Mouse (Mus musculus): ENCODE results near the gene Hsdl1. TPM values are rescaled to one million over a fixed set of nuclear protein-coding genes. Genes with fewer than 3 reads are reported as not detected.

Hsdl1 gene
- polyA plus RNA-seq (2017; shearing (Covaris generic)), result 138 TPM

DNA sequence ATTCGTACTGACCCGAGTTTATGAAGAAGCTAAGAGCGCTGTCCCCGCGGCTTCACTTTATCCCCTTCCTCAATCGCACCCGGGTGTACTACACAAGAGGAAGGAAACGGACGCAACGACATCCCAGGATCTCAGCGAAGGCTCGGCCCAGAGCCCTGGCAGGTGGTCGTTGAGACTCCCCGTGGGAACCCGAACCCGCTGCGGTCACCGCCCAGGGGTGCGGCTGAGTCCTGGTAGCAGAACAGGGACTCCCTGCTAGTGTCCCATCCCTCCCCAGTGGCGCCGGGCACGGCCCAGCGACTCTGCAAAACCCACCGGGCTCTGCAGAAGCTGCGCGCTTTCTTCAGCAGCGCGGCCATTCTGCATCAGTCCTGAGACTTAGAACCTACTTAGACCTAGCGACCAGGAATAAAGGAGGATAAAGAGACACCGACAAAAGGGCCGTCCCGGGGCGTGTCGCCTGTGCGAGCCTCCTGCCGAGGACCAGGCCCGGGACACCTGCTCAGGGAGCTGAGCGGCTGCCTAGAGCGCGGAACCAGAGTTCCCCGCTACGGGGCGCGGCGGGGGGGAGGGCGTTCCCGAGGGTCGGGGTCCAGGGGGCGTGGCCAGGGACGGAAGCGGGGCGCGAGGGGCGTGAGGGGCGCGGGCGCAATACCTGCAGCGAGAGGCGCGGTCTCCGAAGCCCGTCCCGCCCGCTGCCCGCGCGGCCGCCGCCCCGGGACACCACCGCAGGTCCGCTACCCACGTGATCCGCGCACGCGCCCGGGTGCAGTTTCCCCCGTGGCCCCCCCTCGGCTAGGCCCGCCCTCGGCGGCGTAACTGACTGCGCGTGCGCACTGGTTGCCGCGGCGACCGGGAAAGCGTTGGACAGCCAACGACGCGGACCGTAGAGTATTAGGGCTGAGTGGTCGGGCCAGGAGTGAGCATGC, at the start of gene Hsdl1, which contains the start of gene Dnaaf1:
Gene Hsdl1 (minus strand): TSS at position 747 of the 929 bp plus-strand sequence.
Gene Dnaaf1 (plus strand): TSS at position 799 of the 929 bp plus-strand sequence.

DNA sequence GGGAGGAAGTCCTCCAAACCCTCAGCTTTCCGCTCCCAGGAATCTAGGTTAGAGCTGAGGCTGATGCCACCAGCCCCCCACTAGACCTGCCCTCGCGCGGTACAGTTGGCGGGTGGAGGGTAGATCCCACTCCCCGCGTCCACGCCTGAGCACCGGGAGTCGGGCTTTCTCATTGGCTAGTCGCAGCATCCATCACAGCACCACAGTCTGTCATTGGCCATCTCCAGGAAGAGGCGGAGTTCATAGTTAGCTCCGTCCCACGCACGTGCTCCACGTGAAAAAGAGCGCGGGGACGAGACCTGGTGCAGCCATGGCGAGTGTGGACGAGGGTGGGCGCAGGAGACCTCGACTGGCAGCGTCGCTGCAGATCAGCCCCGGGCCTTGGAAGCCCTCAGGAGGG, 37.5 kb upstream of the Hsdl1 start, which contains the start of gene Adad2:
Gene Adad2 (plus strand): TSS at position 277 of the 400 bp plus-strand sequence.

DNA sequence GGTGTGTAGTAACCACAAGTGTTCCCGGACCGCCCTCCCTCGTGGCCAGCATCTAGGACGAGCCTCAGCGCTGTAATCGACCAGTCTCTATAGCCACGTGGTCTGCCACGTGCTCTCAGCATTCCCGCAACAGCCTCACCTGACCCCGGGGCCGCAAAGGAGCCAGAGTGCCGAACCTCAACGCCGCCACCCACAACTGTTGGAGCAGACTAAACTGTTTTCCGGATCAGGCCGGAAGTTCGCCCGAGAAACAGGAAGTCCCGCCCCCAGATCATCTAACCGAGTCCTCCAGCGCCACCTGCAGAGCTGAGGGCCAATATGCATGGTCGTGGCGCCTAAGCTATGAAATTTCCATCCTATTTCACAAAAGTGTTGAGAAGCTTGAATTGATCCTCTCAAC, 30.0 kb upstream of the Hsdl1 start, which contains the start of gene Taf1c:
Gene Taf1c (minus strand): TSS at position 227 of the 400 bp plus-strand sequence.

DNA sequence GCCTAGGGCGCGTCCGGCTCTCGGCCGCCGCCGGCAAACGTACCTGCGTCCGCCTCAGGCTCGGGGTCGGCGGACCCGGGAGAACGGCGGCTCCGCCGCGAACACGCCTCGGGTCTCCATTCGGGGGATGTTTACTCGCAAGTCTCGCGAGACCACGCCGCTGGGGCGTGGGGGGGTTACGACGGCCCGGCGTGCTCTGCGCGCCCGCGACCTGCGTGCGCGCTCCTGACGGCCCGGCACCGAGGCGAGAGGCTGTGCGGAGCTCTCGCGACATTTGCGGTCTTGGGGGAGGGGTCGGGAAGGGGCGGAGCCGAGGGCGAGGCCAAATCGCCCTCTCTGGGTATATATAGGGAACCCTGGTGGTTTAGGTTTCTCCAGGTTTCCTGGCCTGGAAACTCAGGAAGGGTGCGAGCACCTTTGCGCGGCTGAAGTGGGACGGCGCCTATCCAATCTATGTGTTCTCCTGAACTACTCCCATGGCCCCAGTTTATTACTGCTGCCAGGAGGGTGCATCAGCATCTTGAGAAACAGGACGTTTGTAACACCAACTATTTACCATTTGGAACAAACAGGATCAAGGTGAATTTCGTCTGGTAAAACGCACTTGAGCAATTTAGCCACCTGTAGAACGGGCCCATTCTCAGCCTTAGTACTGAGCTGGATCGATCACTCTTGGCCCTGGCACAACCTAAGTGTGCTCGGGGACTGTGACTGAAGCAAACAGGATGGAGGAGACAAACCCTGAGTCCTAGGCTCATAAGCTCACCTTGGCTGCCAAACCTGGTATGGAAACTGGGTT, 16.2 kb downstream of the Hsdl1 start, which contains the start of gene Mbtps1:
Gene Mbtps1 (minus strand): TSS at position 133 of the 799 bp plus-strand sequence.

Other genes with a start within 250 kb of the Hsdl1 start
- 196 TPM for gene Hsbp1, start 230.7 kb downstream of the Hsdl1 start, polyA plus RNA-seq (2017; shearing (Covaris generic))
- 1.9 TPM for gene Mlycd, start 180.3 kb downstream of the Hsdl1 start, polyA plus RNA-seq (2017; shearing (Covaris generic))
- 28.1 TPM for gene Osgin1, start 141.1 kb downstream of the Hsdl1 start, polyA plus RNA-seq (2017; shearing (Covaris generic))
- not detected for gene Necab2, start 128.5 kb downstream of the Hsdl1 start, polyA plus RNA-seq (2017; shearing (Covaris generic))
- not detected for gene Slc38a8, start 73.5 kb downstream of the Hsdl1 start, polyA plus RNA-seq (2017; shearing (Covaris generic))
- gene Mbtps1, start 16.4 kb downstream of the Hsdl1 start, polyA plus RNA-seq (2017; shearing (Covaris generic)), result 126 TPM
- gene Dnaaf1, start 52 bp upstream of the Hsdl1 start, polyA plus RNA-seq (2017; shearing (Covaris generic)), result not detected
- 44.3 TPM for gene Taf1c, start 30.0 kb upstream of the Hsdl1 start, polyA plus RNA-seq (2017; shearing (Covaris generic))
- gene Adad2, start 37.6 kb upstream of the Hsdl1 start, polyA plus RNA-seq (2017; shearing (Covaris generic)), result not detected
- gene Kcng4, start 60.5 kb upstream of the Hsdl1 start, polyA plus RNA-seq (2017; shearing (Covaris generic)), result not detected
- gene Wfdc1, start 91.2 kb upstream of the Hsdl1 start, polyA plus RNA-seq (2017; shearing (Covaris generic)), result not detected
- not detected for gene Atp2c2, start 124.8 kb upstream of the Hsdl1 start, polyA plus RNA-seq (2017; shearing (Covaris generic))
- 15.0 TPM for gene Tldc1, start 203.2 kb upstream of the Hsdl1 start, polyA plus RNA-seq (2017; shearing (Covaris generic))

All from inflammation-experienced regulatory T-cells, adult 16 weeks (primary cell).